Mouse (Mus musculus): ENCODE measurements at regions not wholly inside any gene's neighbourhood (a gene's known extent, or its start where the extent isn't known, plus 50 kb on each side); places are given as distances from the start of the nearest gene placed in this dataset.
A peak's percentile ranks its signal among the peaks of the same experiment; 100 is the strongest.

GRCm38 (mm10) chr17:3248875-3249274, 77.5 kb upstream of the Tiam2 start:
- DNase-seq, result peak; percentile 6 to 13

DNA sequence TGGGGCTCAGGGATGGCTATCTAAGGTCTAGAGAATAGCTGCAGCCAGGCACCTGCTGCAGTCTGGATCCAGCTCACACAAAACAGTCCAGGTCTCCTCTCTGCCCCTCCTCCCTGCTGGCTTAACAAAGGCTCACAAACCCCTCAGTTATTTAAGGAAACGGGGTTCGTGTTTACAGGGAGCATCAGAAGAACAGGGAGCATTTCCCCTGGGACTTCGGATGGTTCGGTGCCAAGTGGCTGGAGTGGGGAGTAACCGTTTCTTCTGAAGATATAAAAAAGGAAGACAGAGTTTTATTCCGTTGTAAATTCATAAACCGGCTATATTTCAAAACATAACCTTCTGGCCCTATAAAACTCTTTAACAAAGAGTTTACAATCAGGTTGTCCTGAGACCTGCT, 77.1 kb upstream of the Tiam2 start:
- peak; percentile 59 to 65 for DNase-seq

DNA sequence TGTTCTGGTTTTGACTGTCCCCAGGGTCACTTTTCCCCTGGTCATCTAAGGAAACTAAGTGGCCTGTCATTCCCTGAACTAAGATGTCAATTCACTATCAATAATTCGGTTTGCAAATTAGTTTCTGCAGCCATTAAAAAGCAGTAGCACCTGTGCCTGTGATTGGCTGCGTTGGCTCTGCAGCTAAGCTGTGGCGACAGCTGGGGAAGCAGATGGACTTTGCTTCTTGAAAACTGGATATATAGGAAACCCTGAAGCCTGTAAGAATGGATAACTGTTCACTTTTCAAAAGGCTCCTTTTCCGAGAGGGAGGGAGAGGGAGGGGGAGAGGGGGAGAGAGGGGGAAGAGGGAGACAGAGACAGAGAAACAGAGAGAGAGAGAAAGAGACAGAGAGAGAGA, 75.2 kb upstream of the Tiam2 start:
- no peak for DNase-seq

- no peak for DNase-seq
Observed at GRCm38 (mm10) chr17:3251966-3252365, 74.4 kb upstream of the Tiam2 start.

GRCm38 (mm10) chr17:3253508-3254176, 72.7 kb upstream of the Tiam2 start:
- DNase-seq, result peak; percentile 66 to 75

- DNase-seq, result no peak
Observed at GRCm38 (mm10) chr17:3256765-3257164, 69.6 kb upstream of the Tiam2 start.

DNA sequence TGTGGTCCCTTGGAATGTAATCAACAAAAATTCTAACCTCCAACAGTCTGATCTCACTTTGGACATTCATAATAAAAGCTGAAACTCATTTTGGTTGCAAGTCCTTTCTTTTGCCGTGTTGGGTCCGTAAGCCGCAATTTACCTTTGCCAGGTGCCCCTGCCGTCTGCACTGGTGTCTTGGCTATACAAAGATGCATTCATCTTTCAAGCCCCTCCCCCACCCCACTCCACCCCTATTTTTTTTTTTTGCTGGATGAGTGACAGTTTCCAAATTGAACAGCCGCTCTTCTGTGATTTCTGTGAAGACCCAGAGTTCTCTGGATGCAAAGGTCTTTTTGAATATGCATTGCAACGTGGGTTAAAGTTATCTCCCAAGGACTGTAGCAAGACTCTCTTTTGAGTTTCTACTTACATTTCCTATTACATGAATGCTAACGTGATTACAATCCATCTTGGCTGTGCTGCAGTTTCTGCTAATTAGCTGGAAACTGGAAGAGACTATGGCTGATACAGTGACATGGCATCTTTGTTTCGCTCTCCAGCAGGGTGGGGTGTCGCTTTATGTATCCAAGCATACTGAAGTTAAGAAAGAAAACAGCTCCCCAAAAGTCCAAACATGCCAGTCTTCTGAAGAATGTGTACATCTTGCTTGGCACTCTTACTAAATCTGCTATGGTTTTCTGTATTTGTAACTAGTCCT, 67.4 kb upstream of the Tiam2 start:
- DNase-seq, result no peak

- DNase-seq, result no peak
Observed at GRCm38 (mm10) chr17:3260796-3261195, 65.6 kb upstream of the Tiam2 start.

DNA sequence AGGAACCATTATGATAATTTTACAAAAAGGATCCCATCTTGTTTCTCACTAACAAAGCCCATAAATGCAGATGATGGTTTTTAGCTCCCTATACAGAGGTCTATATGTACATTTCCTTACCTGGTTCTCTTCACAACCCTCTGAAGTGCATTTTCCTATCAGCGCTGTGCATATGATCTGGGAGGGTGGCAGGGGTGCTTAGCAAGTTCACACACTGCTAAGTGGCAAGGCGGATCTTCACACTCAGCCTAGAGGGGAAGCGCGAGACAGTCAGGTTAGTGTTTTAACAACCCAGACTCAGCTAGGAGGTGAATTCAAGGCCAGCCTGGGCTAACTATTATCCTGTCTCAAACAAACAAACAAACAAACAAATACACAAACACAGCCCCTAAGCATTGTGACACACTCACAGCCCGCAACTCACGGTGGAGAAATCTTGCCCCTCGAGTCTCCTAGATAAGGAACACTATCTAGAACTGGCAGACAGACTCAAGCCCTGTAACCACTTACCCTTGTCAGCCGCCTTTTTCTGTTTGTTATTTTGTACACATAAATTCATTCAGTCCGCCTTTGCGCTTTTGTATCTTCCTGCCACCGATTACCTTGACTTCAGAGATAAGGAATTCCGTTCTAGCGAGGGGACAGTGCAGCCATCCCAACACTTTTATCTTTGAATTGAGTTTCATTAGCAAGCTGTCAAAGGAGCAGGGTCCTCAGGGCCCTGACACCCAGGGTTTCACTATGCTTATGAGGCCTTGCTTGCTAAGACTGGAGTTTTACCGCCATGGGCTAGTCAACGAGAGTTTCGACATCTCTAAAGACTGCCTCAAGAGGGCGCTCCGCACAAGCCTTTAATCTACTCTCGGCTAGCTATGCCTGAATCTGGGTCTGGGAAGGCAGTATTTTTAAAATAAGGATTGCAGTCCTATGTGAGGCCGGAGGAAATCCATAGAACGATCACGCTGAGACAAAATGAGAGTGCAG, 53.0 kb upstream of the Tiam2 start:
- peak; percentile 92 for DNase-seq

DNA sequence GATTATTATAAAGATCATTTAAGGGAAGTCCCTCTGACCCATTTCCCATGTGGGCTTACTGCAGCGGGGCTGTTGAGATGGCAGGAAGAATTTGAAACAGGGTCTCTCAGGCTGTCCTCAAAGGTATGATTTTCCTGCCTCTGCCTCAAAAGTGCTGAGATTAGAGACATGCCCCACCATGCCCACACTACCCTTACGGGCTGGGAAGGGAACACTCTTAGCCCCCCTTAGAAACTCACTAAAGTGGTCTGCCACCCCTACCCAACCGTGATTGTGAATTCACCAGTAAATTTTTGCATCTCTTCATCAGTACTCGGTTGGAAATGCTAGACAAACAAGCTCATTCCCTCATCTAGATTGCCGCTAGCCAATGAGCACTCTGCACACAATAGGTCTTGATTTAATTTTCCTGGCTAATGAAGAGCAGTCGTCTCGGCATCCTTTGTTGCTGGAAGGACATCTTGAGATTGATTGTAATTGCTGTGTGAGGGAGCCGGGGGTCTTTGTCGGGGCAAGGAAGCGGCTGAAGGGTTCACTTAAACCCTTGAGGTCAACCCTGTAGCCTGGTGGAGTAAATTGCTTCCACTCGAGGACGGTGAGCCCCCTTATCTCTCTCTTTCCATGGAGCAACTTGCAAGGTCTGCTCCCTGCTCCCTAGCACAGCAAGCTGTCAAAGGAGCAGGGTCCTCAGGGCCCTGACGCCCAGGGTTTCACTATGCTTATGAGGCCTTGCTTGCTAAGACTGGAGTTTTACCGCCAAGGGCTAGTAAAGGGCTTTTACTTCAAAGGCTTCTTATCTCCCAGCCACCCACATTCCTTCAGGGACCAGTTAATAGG, 51.7 kb upstream of the Tiam2 start:
- DNase-seq, result no peak

All from kidney, postnatal 4 days (tissue).